Mouse (Mus musculus) kidney, embryonic 15.5 days (tissue): ENCODE results near the gene Thada. TPM values are rescaled to one million over a fixed set of nuclear protein-coding genes. Genes with fewer than 3 reads are reported as not detected.

Experiments
- ATAC-seq: fragments of 200-750 bp; cut with Nextera tagmentation; replicated peaks from 2 replicates; pipeline ENCODE4 v1.8.0; 2017; ENCODE audit warnings: moderate TSS enrichment; ENCODE audit not compliant: low FRiP score
- H3K27ac ChIP-seq: fragments of 300-500 bp; sonication (generic); 2 replicates; pipeline ENCODE4 v1.5.1; 2015; ENCODE audit warnings: mild to moderate bottlenecking, inconsistent platforms
- H3K27me3 ChIP-seq: fragments of 300-500 bp; sonication (generic); 2 replicates; pipeline ENCODE4 v1.6.1; 2015; ENCODE audit warnings: inconsistent platforms
- H3K36me3 ChIP-seq: fragments of 300-500 bp; sonication (generic); 2 replicates; pipeline ENCODE4 v1.6.1; 2015; ENCODE audit warnings: inconsistent platforms
- H3K4me1 ChIP-seq: fragments of 300-500 bp; sonication (generic); 2 replicates; pipeline ENCODE4 v1.6.1; 2015; ENCODE audit warnings: inconsistent platforms
- H3K4me2 ChIP-seq: fragments of 300-500 bp; sonication (generic); 2 replicates; pipeline ENCODE4 v1.6.1; 2015; ENCODE audit warnings: moderate library complexity, mild to moderate bottlenecking, inconsistent platforms
- H3K4me3 ChIP-seq: fragments of 300-500 bp; sonication (generic); replicated peaks from 2 replicates; pipeline ENCODE4 v1.5.1; 2015; ENCODE audit warnings: mild to moderate bottlenecking, inconsistent platforms
- H3K9ac ChIP-seq: fragments of 300-500 bp; sonication (generic); 2 replicates; pipeline ENCODE4 v1.6.1; 2015; ENCODE audit warnings: mild to moderate bottlenecking, inconsistent platforms
- H3K9me3 ChIP-seq: fragments of 300-500 bp; sonication (generic); replicated peaks from 2 replicates; pipeline ENCODE4 v1.6.1; 2016; ENCODE audit warnings: inconsistent platforms
- WGBS: fragments of 180-500 bp; shearing (Covaris S2); methylation state at CpG from one replicate; pipeline ENCODE4 v1.1.7; 2015; ENCODE audit warnings: mixed read lengths; 5-methylcytosine and 5-hydroxymethylcytosine counted together
- polyA plus RNA-seq: library from polyadenylated mRNA; unstranded; fragments of >200 nt; fragmentation: Nextera tagmentation; extraction: Ambion mirVana; gene quantifications from 2 replicates; pipeline ENCODE4 v1.2.1, GENCODE M21; 2015

Gene Thada
- polyA plus RNA-seq, 1 experiment from 2014 or later = 10.4 TPM

GRCm38 (mm10) chr17:84258638-84259261 is 207.3 kb downstream of the Thada start:
- Histone ChIP-seq H3K27ac (peak overlapping the region; percentile 54), H3K4me2 (no peak overlapping the region), H3K9ac (no peak overlapping the region), H3K9me3 (no peaks in the 10 kb centered on the region), H3K4me3 (no peak overlapping the region), H3K27me3 (no peaks in the 10 kb centered on the region), H3K36me3 (no peaks in the 10 kb centered on the region), H3K4me1 (peaks cover 68% of the 10 kb centered on the region)
- WGBS = 53% methylated on average over 4 of the region's 4 CpGs
- ATAC-seq = no peak

- Histone ChIP-seq H3K36me3 (no peaks in the 10 kb centered on the region), H3K4me1 (peaks cover 64% of the 10 kb centered on the region), H3K27me3 (no peaks in the 10 kb centered on the region), H3K4me3 (no peak overlapping the region), H3K9me3 (no peaks in the 10 kb centered on the region), H3K9ac (no peak overlapping the region), H3K27ac (peak overlapping the region; percentile 79), H3K4me2 (no peak overlapping the region)
- WGBS = 45% methylated on average over 5 of the region's 5 CpGs
- ATAC-seq = peak; percentile 85
Observed at GRCm38 (mm10) chr17:84257927-84258532, 208.0 kb downstream of the Thada start.

GRCm38 (mm10) chr17:84256278-84256819 is 209.7 kb downstream of the Thada start:
- no peak overlapping the region for H3K4me2 ChIP-seq
- H3K27me3 ChIP-seq = no peaks in the 10 kb centered on the region
- H3K36me3 ChIP-seq = peaks cover 9% of the 10 kb centered on the region; the same call in 1 of the 2 replicates
- peak overlapping the region; percentile 79 for H3K27ac ChIP-seq
- no peak for ATAC-seq
- no peaks in the 10 kb centered on the region for H3K9me3 ChIP-seq
- WGBS = 35% methylated on average over 9 of the region's 9 CpGs
- no peak overlapping the region for H3K9ac ChIP-seq
- H3K4me1 ChIP-seq = peaks cover 60% of the 10 kb centered on the region
- H3K4me3 ChIP-seq = no peak overlapping the region

- no peak for ATAC-seq
- no peak overlapping the region for H3K4me2 ChIP-seq
- no peak overlapping the region for H3K9ac ChIP-seq
- no peaks in the 10 kb centered on the region for H3K9me3 ChIP-seq
- H3K27me3 ChIP-seq = no peaks in the 10 kb centered on the region
- peaks cover 55% of the 10 kb centered on the region for H3K4me1 ChIP-seq
- WGBS = 25% methylated on average over 2 of the region's 2 CpGs
- peak overlapping the region; percentile 79 for H3K27ac ChIP-seq
- H3K4me3 ChIP-seq = no peak overlapping the region
- H3K36me3 ChIP-seq = peaks cover 11% of the 10 kb centered on the region; the same call in 1 of the 2 replicates
Observed at GRCm38 (mm10) chr17:84255841-84256240, 210.2 kb downstream of the Thada start.

- H3K9me3 ChIP-seq = no peaks in the 10 kb centered on the region
- 76% methylated on average over 3 of the region's 3 CpGs for WGBS
- no peak for ATAC-seq
- peaks cover 21% of the 10 kb centered on the region; the same call in 1 of the 2 replicates for H3K36me3 ChIP-seq
- no peak overlapping the region for H3K27ac ChIP-seq
- no peaks in the 10 kb centered on the region for H3K27me3 ChIP-seq
- H3K9ac ChIP-seq = no peak overlapping the region
- H3K4me1 ChIP-seq = peaks cover 25% of the 10 kb centered on the region
- no peak overlapping the region for H3K4me3 ChIP-seq
- no peak overlapping the region for H3K4me2 ChIP-seq
Observed at GRCm38 (mm10) chr17:84251426-84251825, 214.6 kb downstream of the Thada start.

- Histone ChIP-seq H3K4me3 (no peak overlapping the region), H3K27me3 (no peaks in the 10 kb centered on the region), H3K27ac (peak overlapping the region; percentile 90), H3K4me2 (peak overlapping the region; percentile 7; the same call in 1 of the 2 replicates), H3K9ac (no peak overlapping the region), H3K4me1 (peaks cover 29% of the 10 kb centered on the region), H3K36me3 (peaks cover 8% of the 10 kb centered on the region; the same call in 1 of the 2 replicates), H3K9me3 (no peaks in the 10 kb centered on the region)
- peak; percentile 79 for ATAC-seq
- WGBS = 35% methylated on average over 18 of the region's 18 CpGs
Observed at GRCm38 (mm10) chr17:84244182-84244920, 221.7 kb downstream of the Thada start.

GRCm38 (mm10) chr17:84243759-84244158 is 222.2 kb downstream of the Thada start:
- no peak overlapping the region for H3K4me3 ChIP-seq
- ATAC-seq = peak; percentile 86
- no peaks in the 10 kb centered on the region for H3K27me3 ChIP-seq
- 36% methylated on average over 6 of the region's 6 CpGs for WGBS
- H3K36me3 ChIP-seq = peaks cover 4% of the 10 kb centered on the region; the same call in 1 of the 2 replicates
- H3K9me3 ChIP-seq = no peaks in the 10 kb centered on the region
- H3K4me2 ChIP-seq = peak overlapping the region; percentile 7; the same call in 1 of the 2 replicates
- H3K9ac ChIP-seq = no peak overlapping the region
- H3K27ac ChIP-seq = peak overlapping the region; percentile 90
- peaks cover 29% of the 10 kb centered on the region for H3K4me1 ChIP-seq

GRCm38 (mm10) chr17:84241308-84241957 is 224.6 kb downstream of the Thada start:
- 94% methylated on average over 6 of the region's 6 CpGs for WGBS

GRCm38 (mm10) chr17:84239679-84240292 is 226.2 kb downstream of the Thada start:
- Histone ChIP-seq H3K4me2 (no peak overlapping the region), H3K27me3 (no peaks in the 10 kb centered on the region), H3K36me3 (no peaks in the 10 kb centered on the region; the same call in 1 of the 2 replicates), H3K4me3 (no peak overlapping the region), H3K9ac (no peak overlapping the region), H3K4me1 (peaks cover 19% of the 10 kb centered on the region), H3K9me3 (no peaks in the 10 kb centered on the region), H3K27ac (no peak overlapping the region)
- 71% methylated on average over 2 of the region's 2 CpGs for WGBS
- no peak for ATAC-seq

More at GRCm38 (mm10) chr17:84241308-84241957, 224.6 kb downstream of the Thada start:
- H3K4me2 ChIP-seq = no peak overlapping the region
- H3K9me3 ChIP-seq = no peaks in the 10 kb centered on the region
- H3K36me3 ChIP-seq = no peaks in the 10 kb centered on the region; the same call in 1 of the 2 replicates
- H3K9ac ChIP-seq = no peak overlapping the region
- no peak overlapping the region for H3K27ac ChIP-seq
- no peaks in the 10 kb centered on the region for H3K27me3 ChIP-seq
- ATAC-seq = no peak
- peaks cover 25% of the 10 kb centered on the region for H3K4me1 ChIP-seq
- no peak overlapping the region for H3K4me3 ChIP-seq

- no peaks in the 10 kb centered on the region for H3K9me3 ChIP-seq
- 90% methylated on average over 1 of the region's 1 CpGs for WGBS
- H3K4me1 ChIP-seq = peaks cover 3% of the 10 kb centered on the region; the same call in 1 of the 2 replicates
- no peak overlapping the region for H3K4me2 ChIP-seq
- H3K36me3 ChIP-seq = no peaks in the 10 kb centered on the region; the same call in 1 of the 2 replicates
- no peak overlapping the region for H3K4me3 ChIP-seq
- ATAC-seq = no peak
- no peak overlapping the region for H3K9ac ChIP-seq
- H3K27ac ChIP-seq = no peak overlapping the region
- H3K27me3 ChIP-seq = no peaks in the 10 kb centered on the region
Observed at GRCm38 (mm10) chr17:84238174-84238573, 227.8 kb downstream of the Thada start.
